ENCODE assay signal across 19 mouse cellular contexts in the genomic region with DNA sequence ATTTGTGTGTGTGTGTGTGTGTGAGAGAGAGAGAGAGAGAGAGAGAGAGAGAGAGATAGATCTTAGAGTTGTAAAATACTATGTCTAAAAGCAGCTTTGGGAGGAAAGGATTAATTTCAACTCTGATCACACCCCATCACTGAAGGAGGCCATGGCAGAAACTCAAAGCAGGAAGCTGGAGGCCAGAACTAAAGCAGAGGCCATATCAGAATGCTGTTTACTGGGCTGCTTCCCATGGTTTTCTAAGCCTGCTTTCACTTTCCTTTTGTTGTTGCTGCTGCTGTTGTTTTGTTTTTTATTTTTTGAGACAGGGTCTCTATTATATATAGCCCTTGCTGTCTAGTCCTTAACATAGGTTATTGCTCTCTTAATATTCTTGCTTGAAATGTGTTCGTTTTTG. TPM values are rescaled to one million over a fixed set of nuclear protein-coding genes. Genes with fewer than 3 reads are reported as not detected.
DNase-seq lines count a peak whose midpoint lies in the region; ATAC-seq and TF ChIP-seq lines count a peak whose summit lies in the region.
"Had no signal": no experiment of that assay in that cellular context is flagged by ENCODE, and none has a peak within 500 bp of the region (broad histone marks: within the 10 kb centered on the region; RNA-seq: fewer than 3 reads in every experiment).

No protein-coding gene starts in this region.

- no peak overlapping the region for H3K9ac ChIP-seq in MEL (ENCODE audit: control insufficient read depth, low read depth, low read length, poor library complexity, severe bottlenecking)
- H3K9ac ChIP-seq: embryonic facial prominence, embryonic 13.5 days; forebrain, embryonic 13.5 days; heart, embryonic 12.5 days; hindbrain, embryonic 15.5 days had no signal

- no peak for TF ChIP-seq EP300 in MEL (IDR thresholded peaks at IDR 0.05; ENCODE audit: low read depth in 1 of 2, low read length in 2 of 2)

- H3K27me3 ChIP-seq in MEL (ENCODE audit: control insufficient read depth in 1 of 2, insufficient read depth in 2 of 2, low read length in 2 of 2), result no peaks in the 10 kb centered on the region
- H3K27me3 ChIP-seq: embryonic facial prominence, embryonic 13.5 days; forebrain, embryonic 13.5 days; heart, embryonic 12.5 days; hindbrain, embryonic 15.5 days; Patski had no signal

- H3K36me3 ChIP-seq in MEL (ENCODE audit: control insufficient read depth in 1 of 2, insufficient read depth in 2 of 2, low read length in 2 of 2), result peaks cover 0 to 67% of the 10 kb centered on the region in 2 experiments; a peak in 2 of 4 replicates
- H3K36me3 ChIP-seq: hindbrain, embryonic 15.5 days had no signal

- no peak for TF ChIP-seq RAD21 in MEL (IDR thresholded peaks at IDR 0.05; ENCODE audit: low read depth, low read length)

- no peak overlapping the region for H3K27ac ChIP-seq in MEL (ENCODE audit: control insufficient read depth, low read depth, low read length)
- H3K27ac ChIP-seq: embryonic facial prominence, embryonic 13.5 days; forebrain, embryonic 13.5 days; hindbrain, embryonic 15.5 days had no signal

- peak; percentile 31 for DNase-seq in 3T3-L1 (ENCODE audit: low read depth, low spot score)
- peak; percentile 36 for DNase-seq in A20 (ENCODE audit: low read depth, low spot score)
- peak; percentile 49 for DNase-seq in MEL (ENCODE audit: low read depth, low spot score)
- peak; percentile 78 for DNase-seq in adipocyte (ENCODE audit: low spot score)
- DNase-seq in gastrocnemius, postnatal 36 days, result no peak
- no peak for DNase-seq in lung, postnatal 36 days
- DNase-seq in thymus, postnatal 25 days, result no peak
- DNase-seq: adrenal gland, postnatal 10 days; cerebellum, adult 11-12 months; cerebellum, adult 9-11 months; cerebellum, postnatal 36 days; kidney, adult 18-20 months had no signal

- no peak for TF ChIP-seq CTCF in MEL (IDR thresholded peaks at IDR 0.05 in 2 of 3, conservative IDR thresholded peaks at IDR 0.05 in 1 of 3; ENCODE audit: control insufficient read depth in 1 of 3, insufficient read depth in 1 of 3, low read depth in 2 of 3, low read length in 3 of 3, poor library complexity in 1 of 3, severe bottlenecking in 1 of 3)

- H3K4me3 ChIP-seq in MEL (ENCODE audit: control insufficient read depth in 1 of 2, insufficient read depth in 1 of 2, low read depth in 2 of 2, low read length in 2 of 2), result peak overlapping the region in 1 of 2 experiments; percentile 22; a peak in 1 of 4 replicates
- H3K4me3 ChIP-seq: embryonic facial prominence, embryonic 13.5 days; forebrain, embryonic 13.5 days; heart, embryonic 12.5 days; hindbrain, embryonic 15.5 days had no signal

- peaks cover 0 to 2% of the 10 kb centered on the region in 2 experiments; a peak in 1 of 4 replicates for H3K4me1 ChIP-seq in MEL (ENCODE audit: control insufficient read depth in 1 of 2, insufficient read depth in 2 of 2, low read length in 2 of 2)
- H3K4me1 ChIP-seq: embryonic facial prominence, embryonic 13.5 days; forebrain, embryonic 13.5 days; heart, embryonic 12.5 days; hindbrain, embryonic 15.5 days had no signal

- intact Hi-C loops in gastrocnemius, postnatal 36 days (cut with DNase I), result no loop called here

- ATAC-seq in erythroblast, adult 5-6 weeks (replicated peaks; ENCODE audit: low FRiP score, poor library complexity, severe bottlenecking), result no peak
- ATAC-seq: forebrain, embryonic 13.5 days; Patski had no signal

- H3K9me3 ChIP-seq in MEL (replicated peaks; ENCODE audit: insufficient read depth, low read length), result no peaks in the 10 kb centered on the region
- H3K9me3 ChIP-seq: embryonic facial prominence, embryonic 13.5 days; forebrain, embryonic 13.5 days; G1E; heart, embryonic 12.5 days; hindbrain, embryonic 15.5 days had no signal

- TF ChIP-seq POLR2A in MEL (IDR thresholded peaks at IDR 0.05; ENCODE audit: control insufficient read depth in 1 of 2, insufficient read depth in 1 of 2, low read depth in 1 of 2, low read length in 2 of 2, poor library complexity in 1 of 2), result no peak

- no peaks in the 10 kb centered on the region for H3K79me2 ChIP-seq in MEL (ENCODE audit: control insufficient read depth, insufficient read depth, low read length, poor library complexity)

TF ChIP-seq in MEL, 35 proteins besides CTCF, POLR2A, EP300 and RAD21:
- TF ChIP-seq MAFK (IDR thresholded peaks at IDR 0.05; ENCODE audit: borderline replicate concordance, low read depth, low read length) (no peak), SIN3A (IDR thresholded peaks at IDR 0.05; ENCODE audit: low read length) (no peak), ETS1 (IDR thresholded peaks at IDR 0.05; ENCODE audit: low read depth, low read length) (peak; percentile 45; the same call in 1 of the 2 replicates)

RNA-seq across cellular contexts. Expression of a gene that starts 11.3 kb away (rescaled TPM):
- total RNA-seq in MEL (2012; rRNA removed), result 95.2 and 104 TPM in 2 replicates
- 100 to 1,000 TPM in 1 of 2 experiments, 10 to 100 TPM in 1; 89.3 to 102 TPM for polyA plus RNA-seq in MEL (2012; ENCODE audit: insufficient read depth in 1 of 2, insufficient read length in 2 of 2, low read depth in 1 of 2, low replicate concordance in 2 of 2, missing spikeins in 1 of 2)
- 1 to 10 TPM; 1.9 to 2.2 TPM for total RNA-seq in gastrocnemius, postnatal 36 days (2021)
- 52.2 and 57.3 TPM in 2 replicates for total RNA-seq in erythroblast, adult 5-6 weeks (2015; ENCODE audit: low replicate concordance)
- total RNA-seq in erythroblast, adult 5-6 weeks (2017; ENCODE audit: low replicate concordance), result 100 and 123 TPM in 2 replicates

Comparison
In these comparisons a context has a peak if more than half of its experiments do, and no peak if none do; other contexts are left out.
1. DNase-seq: peak in 3T3-L1 (single experiment), A20 (single experiment), MEL (single experiment) and adipocyte (single experiment); none in gastrocnemius, postnatal 36 days (0 of 2), lung, postnatal 36 days (single experiment) and thymus, postnatal 25 days (single experiment).
2. RNA of a gene that starts 11.3 kb away (total RNA-seq): 52.2 to 123 TPM in erythroblast, adult 5-6 weeks and 95.2 to 104 TPM in MEL; 1.9 to 2.2 TPM in gastrocnemius, postnatal 36 days; every median in the first group is over 10 times any median in the second.